Mouse (Mus musculus) neural tube, embryonic 12.5 days (tissue): ENCODE results near the gene Tax1bp1. TPM values are rescaled to one million over a fixed set of nuclear protein-coding genes. Genes with fewer than 3 reads are reported as not detected.

Source experiments
- polyA plus RNA-seq: library from polyadenylated mRNA; unstranded; fragments of >200 nt; fragmentation: Nextera tagmentation; extraction: Ambion mirVana; gene quantifications from 2 replicates; pipeline ENCODE4 v1.2.1, GENCODE M21; 2016

Tax1bp1 gene
- polyA plus RNA-seq, 1 experiment from 2014 or later: 132 TPM

Other genes with a start within 250 kb of the Tax1bp1 start
- 63.2 and 63.8 TPM in 2 replicates for gene Hibadh, start 73.3 kb upstream of the Tax1bp1 start, polyA plus RNA-seq